Mouse (Mus musculus) effector memory CD4-positive, alpha-beta T cell, adult 5 months (primary cell): ENCODE results near the gene Mex3b. TPM values are rescaled to one million over a fixed set of nuclear protein-coding genes. Genes with fewer than 3 reads are reported as not detected.

ENCODE experiments used
- polyA plus RNA-seq: library from polyadenylated mRNA; unstranded; fragments of 100-300 nt; shearing (Covaris generic); gene quantifications from one replicate; pipeline ENCODE4 v1.2.1, GENCODE M21; 2017

Mex3b gene
- 2.9 TPM for polyA plus RNA-seq

DNA sequence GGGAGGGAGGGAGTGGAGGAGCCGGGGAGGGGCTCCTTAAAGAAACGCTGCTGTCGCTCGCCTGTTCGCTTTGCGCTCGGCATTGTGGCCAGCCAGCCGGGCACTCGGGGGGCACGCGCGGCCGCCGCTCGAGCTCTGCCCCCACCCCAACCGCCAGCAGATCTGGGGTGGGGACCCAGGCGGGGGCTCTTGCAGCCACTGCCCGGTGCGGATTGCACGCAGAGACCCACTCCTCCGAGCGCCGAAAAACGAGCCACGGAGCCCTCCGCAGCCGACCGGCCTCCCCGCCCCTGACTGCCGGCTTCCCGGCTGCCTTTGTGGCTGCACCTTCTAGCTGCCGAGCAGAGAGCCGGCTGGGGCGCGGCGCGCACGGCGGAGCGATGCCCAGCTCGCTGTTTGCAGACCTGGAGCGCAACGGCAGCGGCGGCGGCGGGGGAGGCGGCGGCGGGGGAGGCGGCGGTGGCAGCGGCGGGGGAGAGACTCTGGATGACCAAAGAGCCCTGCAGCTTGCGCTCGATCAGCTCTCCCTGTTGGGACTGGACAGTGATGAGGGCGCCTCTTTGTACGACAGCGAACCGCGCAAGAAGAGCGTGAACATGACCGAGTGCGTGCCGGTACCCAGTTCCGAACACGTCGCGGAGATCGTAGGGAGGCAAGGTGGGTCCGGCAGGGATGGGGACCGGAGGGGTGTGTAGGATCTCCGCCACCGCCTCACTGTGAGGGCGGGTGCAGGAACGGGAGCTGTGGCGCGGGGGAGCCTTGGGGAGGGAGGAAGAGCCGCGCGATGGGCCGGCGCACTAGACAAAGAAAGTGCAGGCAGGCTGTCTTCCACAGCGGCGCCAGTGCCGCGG lies at the start of gene Mex3b:
Gene Mex3b (plus strand): TSS at position 63 of the 851 bp plus-strand sequence.

Other genes starting within 250 kb of the Mex3b start
- gene Saxo2, start 218.8 kb upstream of the Mex3b start, polyA plus RNA-seq: not detected
- gene Efl1, start 218.7 kb upstream of the Mex3b start, polyA plus RNA-seq: 30.3 TPM